Mouse (Mus musculus) thymus, adult 2 months (tissue): ENCODE measurements around the gene Smc3. TPM values are rescaled to one million over a fixed set of nuclear protein-coding genes. Genes with fewer than 3 reads are reported as not detected.

Experiments used
- DNase-seq: peaks from one replicate; pipeline ENCODE4 v3.0.0; 2021
- H3K27ac ChIP-seq: fragments of 200-500 bp; 2 replicates; pipeline ENCODE4 v1.5.1; 2012; ENCODE audit warnings: low read length, control low read depth; ENCODE audit not compliant: control insufficient read depth, insufficient read depth
- H3K27me3 ChIP-seq: fragments of 200-500 bp; 2 replicates; pipeline ENCODE4 v1.6.1; 2012; ENCODE audit warnings: mild to moderate bottlenecking, low read length, moderate library complexity, mixed read lengths; ENCODE audit not compliant: control insufficient read depth, insufficient read depth
- H3K36me3 ChIP-seq: fragments of 200-500 bp; 2 replicates; pipeline ENCODE4 v1.6.1; 2012; ENCODE audit warnings: mild to moderate bottlenecking, low read length, moderate library complexity; ENCODE audit not compliant: control insufficient read depth, insufficient read depth
- H3K4me1 ChIP-seq: fragments of 200-500 bp; replicated peaks from 2 replicates; pipeline ENCODE4 v1.6.1; 2012; ENCODE audit warnings: low read length; ENCODE audit not compliant: control insufficient read depth, insufficient read depth
- H3K4me3 ChIP-seq: fragments of 200-500 bp; 2 replicates; pipeline ENCODE4 v1.5.1; 2012; ENCODE audit warnings: mild to moderate bottlenecking, low read length, control low read depth, moderate library complexity; ENCODE audit not compliant: control insufficient read depth, insufficient read depth
- CTCF ChIP-seq: fragments of 200-500 bp; IDR thresholded peaks from 2 replicates; pipeline ENCODE4 v1.5.1; 2012; ENCODE audit warnings: mild to moderate bottlenecking, control low read depth, low read length, moderate library complexity, borderline replicate concordance; ENCODE audit not compliant: control insufficient read depth, poor library complexity, insufficient read depth; ENCODE audit errors: extremely low read depth
- POLR2A ChIP-seq: fragments of 200-500 bp; IDR thresholded peaks from 2 replicates; pipeline ENCODE4 v1.6.1; 2012; ENCODE audit warnings: mild to moderate bottlenecking, low read length, control low read depth, moderate library complexity; ENCODE audit not compliant: control insufficient read depth, poor library complexity, insufficient read depth; ENCODE audit errors: extremely low read depth
- WGBS: fragments of 180-500 bp; shearing (Covaris S2); methylation state at CpG from one replicate; pipeline ENCODE4 v1.1.7; 2018; 5-methylcytosine and 5-hydroxymethylcytosine counted together
- polyA plus RNA-seq: library from polyadenylated mRNA; depleted of rRNA; stranded (reverse); fragments of >200 nt; gene quantifications from 2 replicates; pipeline ENCODE4 v1.2.3, GENCODE M21; 2012

Smc3 gene
- polyA plus RNA-seq, 1 experiment: 8.7 TPM

DNA sequence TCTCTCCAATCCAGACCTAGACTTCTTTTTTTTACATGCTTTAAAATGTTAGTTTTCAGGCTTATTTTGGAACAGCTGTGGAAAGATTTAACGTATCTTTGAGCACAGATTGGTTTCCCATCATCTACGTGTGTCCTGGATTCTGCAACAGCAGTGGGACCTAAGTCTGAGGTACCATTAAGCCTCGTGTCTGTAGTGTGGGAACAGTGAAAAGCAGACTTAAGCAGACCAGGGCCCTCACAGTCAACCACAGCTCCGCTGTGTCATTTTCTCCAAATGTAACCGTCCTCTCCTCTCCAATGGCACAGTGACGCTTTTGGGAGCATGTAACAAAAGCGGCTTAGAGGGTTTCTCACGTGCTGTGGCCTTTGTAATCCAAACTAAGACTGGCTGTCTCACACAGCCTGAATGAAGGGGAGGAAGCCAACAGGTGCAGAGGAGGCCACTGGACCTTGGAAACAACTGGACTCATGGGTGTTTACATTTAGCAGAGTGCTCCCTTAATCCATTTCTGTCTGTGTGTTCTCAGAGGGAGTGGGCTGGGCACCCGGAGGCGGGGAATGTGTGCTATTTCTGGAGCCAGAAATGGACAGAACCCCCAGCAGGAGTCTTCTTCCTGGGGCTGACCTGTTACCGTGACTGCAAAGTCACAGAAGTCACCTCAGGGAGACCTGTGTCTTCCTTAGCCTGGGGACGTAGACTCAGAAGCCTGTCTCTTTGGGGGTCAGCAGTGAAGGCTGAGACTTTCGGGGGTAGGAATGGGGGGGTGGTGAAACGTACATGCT lies 61.9 kb downstream of the Smc3 start:
- TF ChIP-seq CTCF (no peak), POLR2A (no peak)

GRCm38 (mm10) chr19:53664831-53665230 lies 64.6 kb downstream of the Smc3 start:
- Histone ChIP-seq H3K27ac (no peak overlapping the region), H3K4me1 (no peaks in the 10 kb centered on the region), H3K4me3 (no peak overlapping the region), H3K27me3 (no peaks in the 10 kb centered on the region), H3K36me3 (no peaks in the 10 kb centered on the region)
- TF ChIP-seq POLR2A (no peak), CTCF (no peak)
- WGBS: 95% methylated on average over 9 of the region's 9 CpGs
- no peak for DNase-seq

More for the DNA sequence above, 61.9 kb downstream of the Smc3 start:
- no peaks in the 10 kb centered on the region for H3K36me3 ChIP-seq
- no peaks in the 10 kb centered on the region for H3K27me3 ChIP-seq
- H3K4me1 ChIP-seq: no peaks in the 10 kb centered on the region
- WGBS: 88% methylated on average over 14 of the region's 14 CpGs
- H3K4me3 ChIP-seq: no peak overlapping the region
- no peak overlapping the region for H3K27ac ChIP-seq
- no peak for DNase-seq

DNA sequence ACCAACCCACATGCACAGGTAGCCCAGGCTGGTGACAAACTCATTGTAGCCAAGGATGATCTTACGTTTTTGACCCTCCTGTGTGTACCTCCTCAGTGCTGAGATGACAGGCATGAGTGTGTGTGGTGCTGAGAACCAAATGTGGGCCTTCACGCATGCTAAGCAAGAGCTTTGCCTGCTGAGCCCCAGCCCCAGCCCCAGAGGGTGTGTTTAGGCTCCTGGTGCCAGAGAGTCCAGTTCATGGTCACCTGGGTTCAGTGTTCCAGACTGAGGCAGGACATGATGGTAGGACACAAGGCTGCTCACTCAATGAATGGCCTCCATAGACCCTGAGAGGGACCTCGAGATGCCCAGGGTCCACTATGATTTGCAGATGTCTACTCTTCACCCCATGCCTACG lies 65.2 kb downstream of the Smc3 start:
- 91% methylated on average over 4 of the region's 4 CpGs for WGBS
- no peak overlapping the region for H3K27ac ChIP-seq
- H3K27me3 ChIP-seq: no peaks in the 10 kb centered on the region
- H3K4me1 ChIP-seq: no peaks in the 10 kb centered on the region
- no peaks in the 10 kb centered on the region for H3K36me3 ChIP-seq
- no peak for DNase-seq
- H3K4me3 ChIP-seq: no peak overlapping the region
- TF ChIP-seq POLR2A (no peak), CTCF (no peak)

DNA sequence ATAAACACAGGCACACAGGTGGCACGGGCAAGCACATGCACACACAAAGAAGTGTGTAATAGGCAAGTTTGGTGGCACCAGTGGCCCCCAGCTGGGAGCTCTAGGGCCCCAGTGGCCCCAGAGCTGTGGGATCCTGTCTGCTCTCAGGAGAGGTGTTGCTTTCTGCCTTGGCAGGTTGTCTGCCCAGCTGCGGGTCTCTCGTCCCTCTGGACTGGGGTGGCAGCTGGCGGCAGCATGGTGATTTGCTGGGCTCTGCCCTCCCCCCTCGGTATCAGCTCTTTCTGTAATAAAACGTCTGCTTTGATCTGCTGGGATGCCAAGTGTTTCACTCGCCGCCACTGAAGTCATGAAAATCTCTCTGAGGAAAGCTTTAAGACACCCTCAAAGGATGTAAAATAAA lies 66.5 kb downstream of the Smc3 start:
- 65% methylated on average over 8 of the region's 8 CpGs for WGBS
- Histone ChIP-seq H3K27me3 (no peaks in the 10 kb centered on the region), H3K36me3 (no peaks in the 10 kb centered on the region), H3K27ac (no peak overlapping the region), H3K4me3 (no peak overlapping the region), H3K4me1 (no peaks in the 10 kb centered on the region)
- TF ChIP-seq CTCF (no peak), POLR2A (no peak)
- DNase-seq: no peak

DNA sequence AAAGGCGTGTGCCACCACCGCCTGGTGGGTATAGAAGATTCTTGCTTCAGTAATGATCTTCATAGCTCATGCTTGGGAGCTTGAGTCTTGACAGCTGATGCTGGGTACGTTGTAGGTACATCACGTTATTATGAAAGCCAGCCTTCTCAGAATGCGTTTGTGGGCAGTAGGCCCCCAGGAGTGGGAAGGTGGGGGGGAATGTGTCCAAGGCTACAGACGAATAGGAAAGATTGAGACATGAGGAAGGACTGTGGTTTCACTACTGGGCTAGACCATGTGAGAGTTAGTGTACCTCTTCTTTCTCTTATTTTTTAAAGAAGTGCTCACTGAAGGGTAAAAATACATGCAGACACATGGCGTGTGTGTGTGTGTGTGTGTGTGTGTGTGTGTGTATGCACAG lies 68.6 kb downstream of the Smc3 start:
- no peaks in the 10 kb centered on the region for H3K4me1 ChIP-seq
- no peak overlapping the region for H3K4me3 ChIP-seq
- TF ChIP-seq POLR2A (no peak), CTCF (no peak)
- H3K27ac ChIP-seq: no peak overlapping the region
- DNase-seq: no peak
- WGBS: 57% methylated on average over 7 of the region's 7 CpGs
- H3K27me3 ChIP-seq: no peaks in the 10 kb centered on the region
- H3K36me3 ChIP-seq: no peaks in the 10 kb centered on the region

GRCm38 (mm10) chr19:53670625-53671141 lies 70.5 kb downstream of the Smc3 start:
- DNase-seq: no peak
- WGBS: 82% methylated on average over 12 of the region's 12 CpGs
- H3K27me3 ChIP-seq: peaks cover 4% of the 10 kb centered on the region
- TF ChIP-seq CTCF (no peak), POLR2A (no peak)
- no peaks in the 10 kb centered on the region for H3K4me1 ChIP-seq
- H3K4me3 ChIP-seq: no peak overlapping the region
- no peak overlapping the region for H3K27ac ChIP-seq
- no peaks in the 10 kb centered on the region for H3K36me3 ChIP-seq
